Mouse (Mus musculus): Measurements from ENCODE around the gene Rgs7.
A peak's percentile ranks its signal among the peaks of the same experiment; 100 is the strongest.

Gene Rgs7

GRCm38 (mm10) chr1:175300895-175301294, 191.4 kb downstream of the Rgs7 start:
- no peak for DNase-seq

GRCm38 (mm10) chr1:175300404-175300803, 191.9 kb downstream of the Rgs7 start:
- DNase-seq = no peak

DNA sequence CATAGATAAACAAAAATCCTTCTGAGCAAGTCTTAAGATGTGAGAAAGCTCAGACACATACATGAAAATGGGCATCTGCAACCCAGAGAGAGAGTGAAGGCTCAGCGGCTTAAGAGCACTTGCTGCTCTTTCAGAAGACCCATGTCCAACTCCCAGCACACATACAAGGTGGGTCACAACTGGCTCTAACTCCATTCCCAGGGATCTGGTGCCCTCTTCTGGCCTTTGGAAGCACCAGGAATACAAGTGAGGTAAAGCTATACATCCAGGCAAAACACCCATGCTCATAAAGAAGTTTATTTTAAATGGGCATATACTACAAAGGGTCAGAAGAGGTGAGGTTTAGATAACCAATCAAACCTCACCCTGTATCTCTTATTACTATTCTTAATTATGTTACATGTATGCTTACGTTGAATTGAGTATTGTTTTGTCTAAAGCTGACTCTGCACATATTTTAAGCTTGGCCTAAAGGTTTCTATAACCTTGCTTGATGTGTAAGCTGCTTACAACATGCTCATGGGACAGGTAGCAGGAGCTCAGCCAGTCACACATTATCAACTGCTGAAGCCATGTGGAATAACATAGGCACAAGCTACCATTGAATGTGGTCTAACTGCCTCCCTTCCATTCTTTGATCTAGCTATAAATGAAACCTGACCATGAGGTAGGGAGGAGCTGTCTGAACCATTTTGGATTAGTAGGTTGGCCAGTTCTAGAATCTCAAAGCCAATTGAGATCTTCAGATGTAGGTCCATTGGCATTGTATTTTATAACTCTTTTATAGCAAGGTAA, 192.5 kb downstream of the Rgs7 start:
- no peak for DNase-seq

GRCm38 (mm10) chr1:175296906-175297305, 195.4 kb downstream of the Rgs7 start:
- DNase-seq = peak; percentile 22

DNA sequence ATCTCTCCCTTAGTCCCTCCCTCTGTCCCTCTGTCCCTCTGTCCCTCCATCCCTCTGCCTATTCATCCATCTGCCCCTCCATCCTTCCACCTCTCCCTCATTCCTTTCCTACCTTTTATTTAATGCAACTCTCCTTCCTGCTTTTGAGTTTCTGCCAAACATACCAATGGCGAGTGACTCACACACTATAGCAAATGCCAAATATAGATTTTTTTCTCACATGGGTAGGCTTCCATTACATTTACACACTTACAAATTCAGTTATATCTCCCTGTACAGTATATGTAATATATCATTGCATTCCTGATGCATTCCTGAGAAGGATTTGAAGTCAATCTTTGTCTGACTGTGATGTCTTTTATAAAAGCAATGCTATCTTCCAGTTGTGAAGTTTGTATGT, 202.2 kb downstream of the Rgs7 start:
- DNase-seq = no peak

DNA sequence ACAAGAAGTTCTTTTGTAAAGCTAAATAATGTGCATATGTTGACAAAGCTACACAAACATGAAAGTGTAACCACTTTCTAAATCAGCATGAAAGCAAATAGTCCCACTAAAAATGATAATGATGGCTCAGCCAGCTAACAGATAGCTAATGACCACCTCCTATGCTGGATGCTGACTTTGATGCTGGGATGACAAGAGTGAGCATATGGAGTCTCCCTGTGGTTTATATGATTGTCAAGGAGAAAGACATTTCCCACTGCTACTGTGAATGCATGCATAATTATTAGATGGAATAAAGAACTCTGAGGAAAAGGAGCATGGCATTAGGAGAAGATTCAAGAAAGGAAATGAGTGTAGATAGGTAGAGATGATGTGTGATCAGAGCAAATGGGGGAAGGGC, 230.0 kb downstream of the Rgs7 start:
- no peak for DNase-seq

DNA sequence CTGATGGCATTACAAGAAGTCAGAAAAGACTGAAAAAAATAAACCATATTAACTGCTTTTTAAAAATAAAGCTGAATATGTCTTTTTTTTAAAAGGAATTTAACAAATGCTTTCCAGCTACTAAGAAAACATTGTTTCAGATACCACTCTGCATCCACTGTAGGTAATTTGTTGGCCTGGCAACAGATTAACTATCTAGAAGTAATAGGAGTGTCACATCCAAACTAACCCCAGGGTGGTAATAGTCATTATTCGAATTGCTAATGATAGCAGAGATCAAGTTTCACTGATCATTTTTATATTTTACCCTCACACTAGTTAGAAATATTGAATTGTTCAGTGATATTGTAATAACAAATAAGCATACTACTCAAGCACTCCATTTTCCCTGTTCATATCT, 232.9 kb downstream of the Rgs7 start:
- DNase-seq = no peak

DNA sequence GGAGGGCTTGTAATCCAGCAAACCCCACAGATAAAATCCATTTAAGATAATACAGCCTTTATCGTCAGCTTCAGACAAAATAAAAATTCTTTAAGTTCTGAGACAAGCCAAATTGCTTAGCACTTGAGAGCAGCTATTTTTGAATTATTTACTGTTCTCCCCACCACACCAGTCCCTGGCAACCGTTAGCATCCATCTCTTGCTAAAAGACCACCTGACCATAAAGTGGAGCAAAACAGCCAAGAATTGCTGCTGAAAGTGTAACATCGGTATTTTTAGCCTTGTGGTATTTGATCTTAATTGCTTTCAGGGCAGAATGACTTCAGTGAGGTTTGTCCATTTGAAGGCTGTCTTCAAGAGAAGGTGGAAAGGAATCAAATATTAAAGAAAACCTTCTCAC, 237.1 kb downstream of the Rgs7 start:
- no peak for DNase-seq

GRCm38 (mm10) chr1:175254724-175255123, 237.6 kb downstream of the Rgs7 start:
- no peak for DNase-seq

DNA sequence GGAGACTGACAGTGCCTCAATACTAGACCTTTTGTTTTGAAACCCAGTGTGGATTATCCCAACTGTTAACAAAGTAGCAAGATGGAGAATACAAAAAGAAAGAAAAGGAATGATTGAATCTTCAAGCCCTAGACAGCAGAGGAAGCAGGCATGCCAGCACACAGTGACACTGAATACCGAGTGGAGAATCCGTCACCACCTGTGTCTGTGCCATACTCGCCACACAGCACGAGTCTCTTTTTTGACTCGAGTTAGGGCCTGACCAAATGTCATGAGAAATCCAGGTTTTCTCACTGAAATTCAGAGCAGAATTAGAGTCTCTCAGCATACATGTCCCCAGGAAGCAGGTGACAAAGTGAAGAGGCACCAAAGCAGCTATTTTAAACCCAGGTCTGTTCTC, 250.2 kb downstream of the Rgs7 start:
- no peak for DNase-seq

DNA sequence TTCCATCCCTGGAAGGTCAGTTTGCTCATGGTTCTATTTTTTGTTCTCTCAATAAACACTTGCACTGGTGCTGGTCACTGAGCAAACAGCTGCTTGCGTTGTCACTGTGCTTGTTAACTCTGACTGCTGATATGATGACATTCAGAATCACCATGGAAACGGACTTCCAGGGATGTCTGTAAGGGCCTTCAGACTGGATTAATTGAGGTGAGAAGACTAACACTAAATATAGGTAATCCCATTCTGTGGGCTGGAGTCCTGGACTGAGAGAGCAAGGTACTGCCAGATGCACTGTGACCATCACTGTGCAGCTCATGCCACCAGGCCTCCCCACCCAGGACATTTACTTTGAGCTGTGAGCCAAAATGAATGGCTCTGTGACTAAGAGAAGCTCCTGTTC, 252.2 kb downstream of the Rgs7 start:
- no peak for DNase-seq

- DNase-seq = no peak
These were observed 270.5 kb downstream of the Rgs7 start for GRCm38 (mm10) chr1:175221593-175222500.

GRCm38 (mm10) chr1:175219563-175219962, 272.7 kb downstream of the Rgs7 start:
- no peak for DNase-seq

DNA sequence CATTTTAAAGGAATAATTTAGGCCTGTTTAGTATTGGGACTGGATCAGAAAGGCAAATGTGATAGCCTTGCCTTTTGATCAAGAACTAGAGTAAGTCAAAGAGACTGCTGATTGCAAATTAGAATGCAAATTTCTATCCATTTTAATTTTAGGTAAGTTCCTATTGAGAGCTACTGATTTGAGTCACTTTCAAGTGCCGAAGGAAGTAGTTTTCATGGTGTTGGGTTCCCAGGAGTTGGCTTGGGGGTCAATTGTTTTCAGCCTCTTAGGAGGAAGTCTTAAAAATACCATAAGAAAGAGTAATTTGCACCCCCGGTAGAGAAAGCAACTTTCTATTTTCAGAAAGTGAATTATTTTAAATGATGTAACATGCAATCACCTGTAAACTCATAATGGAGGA, 285.3 kb downstream of the Rgs7 start:
- no peak for DNase-seq

DNA sequence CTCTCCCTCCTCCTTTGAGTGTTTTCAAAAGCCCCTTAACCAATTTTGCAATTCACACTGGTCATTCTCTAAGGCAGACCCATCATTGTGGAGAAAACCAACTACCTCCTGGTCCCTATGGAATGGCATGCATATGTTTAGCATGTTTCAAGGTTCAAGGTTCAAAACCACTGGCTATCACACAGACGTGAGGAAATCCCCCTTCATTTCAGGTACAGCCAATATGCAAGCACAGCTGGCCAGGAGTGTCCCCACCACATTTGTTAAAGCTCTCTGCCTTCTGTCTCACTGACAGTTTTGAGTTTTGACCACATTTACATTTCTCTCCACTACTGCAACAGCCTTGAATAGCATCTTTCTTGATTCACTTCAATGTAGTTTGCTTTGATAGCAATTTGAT, 286.7 kb downstream of the Rgs7 start:
- no peak for DNase-seq

DNA sequence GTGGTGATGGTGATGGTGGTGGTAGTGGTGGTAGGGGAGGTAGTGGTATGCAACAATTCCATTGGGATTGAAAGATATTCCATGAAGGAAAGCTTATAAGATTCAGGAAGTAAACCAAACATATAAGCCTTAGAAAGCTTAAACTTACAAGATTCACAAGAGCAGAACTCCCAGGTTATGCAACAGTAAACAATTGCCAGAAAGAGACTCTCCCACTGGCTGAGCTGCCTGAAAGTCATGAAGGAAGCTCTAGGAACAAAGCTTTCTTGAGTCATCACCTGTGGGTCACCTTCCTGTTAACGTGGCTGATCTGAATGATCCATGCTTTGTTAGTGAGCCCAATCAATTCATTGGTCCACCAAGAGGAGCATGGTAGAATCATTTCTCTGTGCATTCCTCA, 288.8 kb downstream of the Rgs7 start:
- no peak for DNase-seq

DNA sequence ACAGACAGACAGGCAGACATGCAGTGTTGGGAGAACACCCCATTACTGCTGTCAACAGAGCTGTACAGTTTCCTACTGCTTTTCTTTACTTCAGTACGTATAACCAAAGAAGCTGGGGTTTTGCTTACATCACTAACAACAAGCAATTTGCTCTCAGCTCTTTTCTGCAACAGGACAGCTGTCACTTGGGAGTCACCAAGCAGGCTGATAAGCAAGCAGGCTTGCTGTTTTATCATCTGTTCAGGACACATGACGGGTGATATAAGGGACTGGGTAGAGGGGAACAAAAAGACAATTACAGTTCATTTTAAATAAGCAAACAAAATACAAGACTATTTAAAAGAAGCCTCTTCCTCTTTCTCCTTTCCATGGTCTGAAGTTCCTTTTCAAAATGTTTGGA, 289.4 kb downstream of the Rgs7 start:
- peak; percentile 34 for DNase-seq

DNA sequence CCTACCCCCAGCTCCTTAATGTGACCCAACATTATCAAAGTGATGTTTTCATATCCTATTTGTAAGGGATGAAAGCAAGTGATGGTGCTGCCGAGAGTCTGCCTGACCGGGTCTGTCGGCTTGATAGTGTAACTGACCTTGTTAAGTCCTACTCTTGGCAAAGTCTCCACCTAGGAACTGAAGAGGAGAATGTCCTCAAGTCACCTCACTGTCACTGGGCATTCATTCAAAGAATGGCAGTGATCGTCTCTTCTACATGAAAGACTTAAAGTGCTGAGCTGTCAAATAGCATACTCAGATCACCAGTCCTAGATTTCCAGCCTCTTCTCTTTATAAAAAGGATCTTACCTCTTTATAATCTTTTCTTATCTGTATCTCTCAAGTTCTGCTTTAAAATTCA, 293.4 kb downstream of the Rgs7 start:
- DNase-seq = no peak

DNA sequence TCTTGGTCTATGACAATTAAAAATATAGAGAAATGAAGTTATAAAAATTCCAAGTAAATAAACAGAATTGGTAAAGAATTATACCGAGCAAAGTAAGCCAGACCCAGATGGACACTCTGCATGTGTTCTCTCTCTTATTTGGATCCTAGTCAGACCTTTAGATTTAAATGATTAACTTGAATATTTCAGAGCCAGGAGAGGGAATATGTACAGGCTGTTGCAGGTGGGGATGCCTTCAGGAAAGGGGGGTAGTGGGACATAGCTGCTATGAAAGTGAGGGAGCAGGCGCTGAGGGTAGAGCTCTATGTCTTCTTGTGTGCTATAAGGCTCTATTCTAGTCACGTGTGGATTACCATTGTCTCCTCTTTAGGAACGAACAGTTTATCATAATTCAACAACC, 296.5 kb downstream of the Rgs7 start:
- DNase-seq = no peak

GRCm38 (mm10) chr1:175188186-175188585, 304.1 kb downstream of the Rgs7 start:
- DNase-seq = no peak

DNA sequence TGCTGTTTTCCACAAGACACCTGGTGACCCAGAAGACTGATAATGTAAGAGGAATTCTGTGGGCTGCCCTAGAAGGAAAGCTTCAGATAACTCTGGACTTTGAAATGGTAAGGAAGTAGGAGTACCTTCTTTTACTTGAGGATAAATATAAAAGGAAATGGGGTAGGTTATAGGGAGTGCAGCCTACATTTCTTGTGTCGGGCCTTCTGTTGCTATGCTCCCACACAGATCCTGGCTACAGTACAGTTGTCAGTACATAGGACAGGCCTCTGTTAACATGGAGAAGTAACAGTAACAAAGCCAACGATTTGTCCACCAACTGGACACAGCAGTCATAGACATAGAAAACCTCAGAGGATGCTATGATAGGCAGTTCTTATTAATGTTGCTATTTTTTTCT, 307.1 kb downstream of the Rgs7 start:
- DNase-seq = peak; percentile 17

GRCm38 (mm10) chr1:175184736-175185135, 307.6 kb downstream of the Rgs7 start:
- DNase-seq = no peak

DNA sequence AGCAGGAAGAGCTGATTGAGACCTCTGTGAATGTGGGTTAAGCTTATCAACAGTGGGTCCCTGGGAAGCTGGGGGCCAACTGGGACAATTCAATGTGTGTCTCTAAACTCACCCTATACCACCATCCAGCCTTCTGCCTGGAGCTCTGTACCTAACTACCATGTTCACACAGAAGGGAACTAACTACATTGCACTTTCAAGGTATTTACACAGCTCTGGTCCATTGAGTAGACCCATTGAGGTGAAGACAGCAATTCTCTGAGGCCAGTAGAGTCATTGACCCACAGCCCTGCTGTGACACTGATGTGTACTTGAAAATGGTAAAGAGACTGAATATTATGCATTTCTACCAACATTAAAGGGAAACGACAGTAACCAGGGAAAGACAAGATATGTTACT, 313.6 kb downstream of the Rgs7 start:
- DNase-seq = no peak

Measured in layer of hippocampus, adult 9-11 months (tissue).